Mouse (Mus musculus) embryonic fibroblast, embryonic 13.5 days (primary cell): Measurements from ENCODE around the gene Aes.

Experiments used
- CTCF ChIP-seq: IDR thresholded peaks from 2 replicates; pipeline ENCODE4 v1.5.1; 2011; ENCODE audit warnings: mild to moderate bottlenecking, control low read depth, low read length, moderate library complexity, borderline replicate concordance; ENCODE audit not compliant: insufficient read depth
- POLR2A ChIP-seq: IDR thresholded peaks from 2 replicates; pipeline ENCODE4 v1.6.1; 2011; ENCODE audit warnings: low read depth, mild to moderate bottlenecking, control low read depth, low read length, moderate library complexity

DNA sequence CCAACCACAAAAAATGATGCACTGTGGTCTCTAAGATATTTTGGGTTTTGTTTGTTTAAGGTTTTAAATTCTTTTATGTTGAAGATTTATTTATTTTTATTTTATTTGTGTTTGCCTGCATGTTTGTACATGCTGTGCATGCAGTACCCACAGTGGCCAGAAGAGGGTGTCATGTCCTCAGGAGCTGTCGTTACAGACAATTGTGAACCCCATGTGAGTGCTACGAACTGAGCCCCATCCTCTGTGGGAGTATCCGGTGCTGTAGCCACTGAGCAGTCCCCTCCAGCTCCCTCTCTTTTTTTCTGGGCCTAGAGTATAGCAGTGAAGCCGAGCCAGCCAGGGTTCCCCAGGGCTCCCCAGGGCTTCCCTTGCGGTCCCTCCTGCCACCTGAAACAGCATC is 6.1 kb upstream of the Aes start:
- TF ChIP-seq CTCF (peak; percentile 66), POLR2A (no peak)
